Mouse (Mus musculus) E14TG2a.4 (cell line): ENCODE results near the gene 4933405L10Rik.

Experiments used
- H3K27me3 ChIP-seq: 2 replicates; pipeline ENCODE4 v1.6.1; 2014; ENCODE audit warnings: low read length, control low read depth; ENCODE audit not compliant: insufficient read depth
- H3K36me3 ChIP-seq: 2 replicates; pipeline ENCODE4 v1.6.1; 2014; ENCODE audit warnings: low read length, control low read depth; ENCODE audit not compliant: insufficient read depth
- H3K4me1 ChIP-seq: replicated peaks from 2 replicates; pipeline ENCODE4 v1.6.1; 2014; ENCODE audit warnings: low read depth, low read length, control low read depth
- H3K4me3 ChIP-seq: replicated peaks from 2 replicates; pipeline ENCODE4 v1.5.1; 2014; ENCODE audit warnings: mild to moderate bottlenecking, low read length
- H3K9me3 ChIP-seq: 2 replicates; pipeline ENCODE4 v1.6.1; 2014; ENCODE audit warnings: low read length, control low read depth
- CTCF ChIP-seq: conservative IDR thresholded peaks from 2 replicates; pipeline ENCODE4 v1.5.1; 2014; ENCODE audit warnings: low read length
- NANOG ChIP-seq: IDR thresholded peaks from 2 replicates; pipeline ENCODE4 v1.6.1; 2014; ENCODE audit warnings: borderline replicate concordance, low read length, mixed read lengths
- POU5F1 ChIP-seq: IDR thresholded peaks from 2 replicates; pipeline ENCODE4 v1.6.1; 2014; ENCODE audit warnings: low read length, borderline replicate concordance

Gene 4933405L10Rik

DNA sequence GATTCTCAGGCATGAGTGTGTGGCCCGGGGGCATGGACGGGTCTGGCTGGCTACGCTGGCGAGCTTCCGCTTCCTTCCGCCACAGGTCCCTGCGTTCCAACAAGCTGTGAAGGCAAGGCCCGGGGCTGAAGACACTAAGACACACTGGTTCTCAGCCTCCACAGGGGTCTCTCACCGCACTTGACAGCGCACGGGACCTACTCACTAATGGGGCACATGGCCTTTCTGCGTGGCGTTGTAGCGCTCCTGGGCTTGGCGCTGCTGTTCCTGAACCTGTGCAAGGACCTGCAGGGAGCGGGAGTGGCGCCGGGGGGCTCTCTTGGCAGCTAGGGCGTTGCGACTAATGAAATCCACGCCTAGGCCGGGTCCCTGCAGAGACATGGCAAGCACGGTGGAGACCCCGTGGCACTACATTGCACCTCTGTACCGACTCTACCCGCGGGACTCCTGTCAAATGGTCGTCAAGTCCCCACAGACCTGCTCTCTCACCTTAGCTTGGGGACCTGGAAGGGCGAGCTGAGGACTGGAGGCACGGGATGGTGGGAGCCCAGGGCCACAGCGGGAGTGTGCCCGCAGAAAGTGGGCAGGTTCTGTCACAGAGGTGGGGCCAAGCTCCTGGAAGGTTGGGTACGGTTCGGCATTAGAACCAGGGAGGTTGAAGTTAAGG is 3.2 kb upstream of the 4933405L10Rik start:
- Histone ChIP-seq H3K27me3 (peaks cover 6% of the 10 kb centered on the region; the same call in 1 of the 2 replicates), H3K4me3 (peak overlapping the region; percentile 54), H3K4me1 (peaks cover 77% of the 10 kb centered on the region), H3K36me3 (peaks cover 40% of the 10 kb centered on the region), H3K9me3 (no peaks in the 10 kb centered on the region)
- no peak for TF ChIP-seq CTCF
- no peak for TF ChIP-seq POU5F1
- TF ChIP-seq NANOG = no peak

GRCm38 (mm10) chr8:105704955-105705354 is 2.5 kb upstream of the 4933405L10Rik start:
- Histone ChIP-seq H3K4me3 (no peak overlapping the region), H3K9me3 (no peaks in the 10 kb centered on the region), H3K27me3 (peaks cover 2% of the 10 kb centered on the region; the same call in 1 of the 2 replicates), H3K36me3 (peaks cover 37% of the 10 kb centered on the region), H3K4me1 (peaks cover 77% of the 10 kb centered on the region)
- TF ChIP-seq CTCF = no peak
- TF ChIP-seq NANOG = no peak
- no peak for TF ChIP-seq POU5F1

- Histone ChIP-seq H3K4me1 (peaks cover 83% of the 10 kb centered on the region), H3K4me3 (no peak overlapping the region), H3K27me3 (no peaks in the 10 kb centered on the region), H3K36me3 (peaks cover 37% of the 10 kb centered on the region), H3K9me3 (no peaks in the 10 kb centered on the region)
- TF ChIP-seq CTCF (no peak), POU5F1 (no peak), NANOG (no peak)
Measured at GRCm38 (mm10) chr8:105706426-105706825, 1.0 kb upstream of the 4933405L10Rik start.

DNA sequence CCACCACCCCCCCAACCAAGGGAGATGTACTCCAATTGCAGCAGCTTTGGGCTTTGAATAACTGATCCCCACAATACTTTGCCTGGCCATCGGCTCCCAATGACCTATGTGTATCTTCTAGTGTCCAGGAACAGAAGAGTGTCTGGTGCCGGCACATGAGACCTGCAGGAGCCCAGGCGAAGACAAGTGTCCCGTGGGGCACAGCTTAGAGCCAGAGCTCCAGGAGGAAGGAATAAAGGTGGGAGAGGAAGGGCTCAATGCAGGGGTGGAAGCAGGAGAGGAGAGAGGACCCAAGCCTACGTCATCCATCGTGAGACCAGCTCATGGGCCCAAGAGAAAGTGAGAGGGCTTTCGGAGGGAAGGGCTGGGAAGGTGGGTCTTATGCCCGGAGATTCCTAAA is 1.2 kb downstream of the 4933405L10Rik start:
- TF ChIP-seq POU5F1 (no peak), CTCF (no peak), NANOG (no peak)
- peaks cover 21% of the 10 kb centered on the region for H3K36me3 ChIP-seq
- H3K4me1 ChIP-seq = peaks cover 68% of the 10 kb centered on the region
- no peaks in the 10 kb centered on the region for H3K27me3 ChIP-seq
- no peaks in the 10 kb centered on the region for H3K9me3 ChIP-seq
- H3K4me3 ChIP-seq = peak overlapping the region; percentile 89; the same call in 1 of the 2 replicates

GRCm38 (mm10) chr8:105709317-105709716 is 1.9 kb downstream of the 4933405L10Rik start:
- peaks cover 15% of the 10 kb centered on the region for H3K36me3 ChIP-seq
- no peaks in the 10 kb centered on the region for H3K9me3 ChIP-seq
- H3K4me1 ChIP-seq = peaks cover 62% of the 10 kb centered on the region
- no peak for TF ChIP-seq POU5F1
- TF ChIP-seq CTCF = no peak
- TF ChIP-seq NANOG = no peak
- H3K4me3 ChIP-seq = peak overlapping the region; percentile 89
- H3K27me3 ChIP-seq = no peaks in the 10 kb centered on the region

GRCm38 (mm10) chr8:105712286-105712685 is 4.8 kb downstream of the 4933405L10Rik start:
- H3K27me3 ChIP-seq = no peaks in the 10 kb centered on the region
- TF ChIP-seq CTCF (no peak), NANOG (no peak), POU5F1 (no peak)
- H3K36me3 ChIP-seq = no peaks in the 10 kb centered on the region
- no peak overlapping the region for H3K4me3 ChIP-seq
- H3K4me1 ChIP-seq = peaks cover 51% of the 10 kb centered on the region
- H3K9me3 ChIP-seq = no peaks in the 10 kb centered on the region

DNA sequence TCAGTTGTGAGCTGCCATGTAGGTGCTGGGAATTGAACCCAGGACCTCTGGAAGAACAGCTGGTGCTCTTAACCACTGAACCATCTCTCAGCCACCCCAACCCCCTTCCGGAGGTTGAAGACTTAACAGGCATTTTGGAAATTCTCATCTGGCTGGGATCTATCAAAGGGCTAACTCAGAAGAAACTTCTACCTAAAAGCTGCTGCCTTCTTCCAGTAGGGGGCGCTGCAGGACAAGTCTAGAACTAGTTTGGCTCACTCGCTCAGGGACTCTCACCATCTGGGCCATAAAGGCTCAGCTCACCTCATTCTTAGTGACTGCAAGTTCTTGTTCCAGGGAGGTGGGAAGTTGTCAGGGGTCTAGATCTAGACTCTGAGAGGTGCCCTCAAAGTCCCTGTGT is 6.7 kb downstream of the 4933405L10Rik start:
- TF ChIP-seq POU5F1 (no peak), CTCF (peak; percentile 77), NANOG (no peak)
- Histone ChIP-seq H3K9me3 (no peaks in the 10 kb centered on the region), H3K36me3 (no peaks in the 10 kb centered on the region)

DNA sequence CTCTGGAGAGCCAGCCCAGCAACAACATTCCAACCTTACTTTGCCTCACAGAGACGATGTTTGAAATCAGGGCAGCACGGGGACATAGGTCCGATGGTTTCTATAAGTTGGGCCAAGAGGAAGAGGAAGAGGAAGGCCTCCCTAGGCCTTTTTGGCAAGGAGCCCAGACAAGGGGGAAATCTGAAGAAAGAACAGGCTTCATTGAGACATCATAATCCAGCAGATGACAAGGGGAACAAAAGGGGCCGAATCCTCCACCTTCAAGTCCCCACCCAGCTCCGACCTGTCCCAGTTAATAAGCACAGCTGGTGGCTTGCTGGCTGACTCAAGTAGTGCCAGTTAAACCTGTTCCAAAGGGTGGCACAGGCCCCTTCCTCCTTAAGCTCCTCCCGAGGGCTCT is 7.6 kb downstream of the 4933405L10Rik start:
- Histone ChIP-seq H3K36me3 (no peaks in the 10 kb centered on the region), H3K27me3 (no peaks in the 10 kb centered on the region), H3K4me3 (no peak overlapping the region), H3K4me1 (peaks cover 39% of the 10 kb centered on the region), H3K9me3 (no peaks in the 10 kb centered on the region)
- no peak for TF ChIP-seq CTCF
- no peak for TF ChIP-seq NANOG
- TF ChIP-seq POU5F1 = no peak

More for the DNA sequence above, 6.7 kb downstream of the 4933405L10Rik start:
- H3K27me3 ChIP-seq = no peaks in the 10 kb centered on the region
- H3K4me1 ChIP-seq = peaks cover 48% of the 10 kb centered on the region
- H3K4me3 ChIP-seq = no peak overlapping the region
